Mouse (Mus musculus) right cerebral cortex, adult 2 months (tissue): Measurements from ENCODE around the gene Hdac11.
"Not testable (repeated sequence)": the region's sequence is repeated elsewhere in the genome, so short reads cannot be mapped to it uniquely, and the experiment has no call there.

Experiments
- DNase-seq, 2 experiments: peaks; one replicate each; pipeline ENCODE4 v3.0.0; 2021 to 2022; ENCODE audit warnings: low spot score in 2 of 2

Gene Hdac11

GRCm38 (mm10) chr6:91156554-91157236, at the start of gene Hdac11:
Gene Hdac11 (plus strand): TSS chr6:91156665.
- DNase-seq = peak; percentile 89 to 92

- DNase-seq = no peak
These were observed 48.1 kb upstream of the Hdac11 start for GRCm38 (mm10) chr6:91108301-91108916.

GRCm38 (mm10) chr6:91108917-91109450, 47.5 kb upstream of the Hdac11 start:
- no peak for DNase-seq

- DNase-seq = no peak
These were observed 47.0 kb upstream of the Hdac11 start for GRCm38 (mm10) chr6:91109489-91109888.

GRCm38 (mm10) chr6:91110323-91111020, 46.0 kb upstream of the Hdac11 start:
- DNase-seq = no peak

- DNase-seq = no peak
These were observed 45.1 kb upstream of the Hdac11 start for GRCm38 (mm10) chr6:91111141-91111953.

GRCm38 (mm10) chr6:91111954-91112252, 44.6 kb upstream of the Hdac11 start:
- no peak for DNase-seq

- DNase-seq = no peak
These were observed 41.7 kb upstream of the Hdac11 start for GRCm38 (mm10) chr6:91114716-91115115.

GRCm38 (mm10) chr6:91115158-91115557, 41.3 kb upstream of the Hdac11 start:
- DNase-seq = no peak

- DNase-seq = no peak
These were observed 40.6 kb upstream of the Hdac11 start for GRCm38 (mm10) chr6:91115863-91116243.

- peak; percentile 95 to 96 for DNase-seq
These were observed 40.0 kb upstream of the Hdac11 start, which contains the start of gene Nup210 for GRCm38 (mm10) chr6:91116244-91117145. Gene Nup210 (minus strand): TSS chr6:91116829.

- DNase-seq = peak in 1 of 2 experiments; percentile 9
These were observed 39.3 kb upstream of the Hdac11 start for GRCm38 (mm10) chr6:91117149-91117548.

GRCm38 (mm10) chr6:91118526-91118925, 37.9 kb upstream of the Hdac11 start:
- no peak for DNase-seq

- no peak for DNase-seq
These were observed 36.3 kb upstream of the Hdac11 start for GRCm38 (mm10) chr6:91120206-91120605.

- not testable (repeated sequence) for DNase-seq
These were observed 35.4 kb upstream of the Hdac11 start for GRCm38 (mm10) chr6:91121089-91121488.

GRCm38 (mm10) chr6:91123453-91123852, 33.0 kb upstream of the Hdac11 start:
- no peak for DNase-seq

GRCm38 (mm10) chr6:91124286-91125227, 31.9 kb upstream of the Hdac11 start:
- DNase-seq = no peak

- no peak for DNase-seq
These were observed 31.3 kb upstream of the Hdac11 start for GRCm38 (mm10) chr6:91125228-91125585.

GRCm38 (mm10) chr6:91128996-91129395, 27.5 kb upstream of the Hdac11 start:
- no peak for DNase-seq

- DNase-seq = no peak
These were observed 25.6 kb upstream of the Hdac11 start for GRCm38 (mm10) chr6:91130856-91131255.
